In the genomic region with DNA sequence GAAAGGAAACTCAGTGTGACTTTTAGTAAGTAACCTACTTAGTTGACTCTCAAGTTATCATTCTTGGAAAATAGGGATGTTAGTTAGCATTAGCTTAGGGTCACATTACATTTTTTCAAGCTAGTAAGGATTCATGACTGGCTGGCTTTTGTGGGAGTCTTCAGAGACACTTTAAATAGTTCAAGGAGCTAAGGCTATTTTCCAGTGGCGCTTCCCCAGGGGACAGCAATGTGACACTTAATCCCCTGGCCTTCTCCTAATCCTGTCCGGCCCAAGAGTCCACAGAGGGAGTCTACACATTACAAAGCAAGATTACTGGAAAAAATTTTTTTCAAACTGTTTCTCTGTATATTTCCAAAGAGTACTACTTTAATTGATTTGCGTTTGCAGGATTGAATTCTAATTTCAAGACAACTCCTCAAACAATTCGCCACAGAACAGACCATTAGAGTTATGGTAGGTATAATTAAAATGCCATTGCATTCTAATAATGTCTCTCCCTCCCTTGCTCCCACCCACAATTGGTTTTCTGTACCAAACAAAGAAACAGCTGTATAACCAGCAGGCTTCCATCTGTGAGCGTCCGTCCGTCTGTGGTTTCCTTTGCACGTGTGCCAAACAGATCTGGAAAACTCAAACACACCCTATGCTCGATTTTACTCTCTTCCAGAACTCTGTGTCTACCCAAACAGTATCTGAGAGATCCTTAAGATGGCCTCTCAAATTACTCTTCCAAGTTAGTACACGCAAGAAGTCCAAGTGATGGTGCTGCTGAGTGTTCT, we compare ENCODE assay signal across 13 mouse cellular contexts.
A peak's percentile ranks its signal among the peaks of the same experiment; 100 is the strongest.
DNase-seq lines count a peak whose midpoint lies in the region; ATAC-seq and TF ChIP-seq lines count a peak whose summit lies in the region.
"Had no signal": no experiment of that assay in that cellular context is flagged by ENCODE, and none has a peak within 500 bp of the region (broad histone marks: within the 10 kb centered on the region; RNA-seq: fewer than 3 reads in every experiment).

No protein-coding gene starts in this region.

- H3K4me3 ChIP-seq in kidney, adult 2 months (ENCODE audit: insufficient read depth, low read depth, low read length), result no peak overlapping the region
- H3K4me3 ChIP-seq in kidney, embryonic 15.5 days (replicated peaks), result no peak overlapping the region
- H3K4me3 ChIP-seq in embryonic facial prominence, embryonic 15.5 days (replicated peaks), result no peak overlapping the region
- H3K4me3 ChIP-seq in limb, embryonic 15.5 days, result no peak overlapping the region
- H3K4me3 ChIP-seq in intestine, embryonic 15.5 days (replicated peaks), result no peak overlapping the region
- H3K4me3 ChIP-seq: erythroblast, embryonic 14.5 days; hindbrain, embryonic 15.5 days; layer of hippocampus, adult 2 months had no signal

- 68% methylated on average over 10 of the region's 10 CpGs for WGBS in kidney, adult 2 months
- 54% methylated on average over 10 of the region's 10 CpGs for WGBS in kidney, embryonic 15.5 days
- 39% methylated on average over 10 of the region's 10 CpGs for WGBS in embryonic facial prominence, embryonic 15.5 days
- 44% methylated on average over 10 of the region's 10 CpGs for WGBS in limb, embryonic 15.5 days
- 68% methylated on average over 10 of the region's 10 CpGs for WGBS in intestine, embryonic 15.5 days

- H3K27ac ChIP-seq in kidney, adult 2 months (ENCODE audit: insufficient read depth, low read depth, low read length), result no peak overlapping the region
- H3K27ac ChIP-seq in kidney, embryonic 15.5 days, result no peak overlapping the region
- H3K27ac ChIP-seq in embryonic facial prominence, embryonic 15.5 days (replicated peaks), result peak overlapping the region; percentile 53; the same call in 1 of the 2 replicates
- peak overlapping the region; percentile 6; the same call in 1 of the 2 replicates for H3K27ac ChIP-seq in limb, embryonic 15.5 days
- H3K27ac ChIP-seq in intestine, embryonic 15.5 days, result no peak overlapping the region
- H3K27ac ChIP-seq: hindbrain, embryonic 15.5 days; layer of hippocampus, adult 2 months; macrophage had no signal

- no peak overlapping the region for H3K4me2 ChIP-seq in kidney, embryonic 15.5 days
- no peak overlapping the region for H3K4me2 ChIP-seq in embryonic facial prominence, embryonic 15.5 days (replicated peaks)
- H3K4me2 ChIP-seq in limb, embryonic 15.5 days, result no peak overlapping the region
- no peak overlapping the region for H3K4me2 ChIP-seq in intestine, embryonic 15.5 days (replicated peaks)
- H3K4me2 ChIP-seq: hindbrain, embryonic 15.5 days had no signal

- H3K27me3 ChIP-seq in kidney, adult 2 months (replicated peaks; ENCODE audit: control insufficient read depth, insufficient read depth, low read length), result no peaks in the 10 kb centered on the region
- no peaks in the 10 kb centered on the region for H3K27me3 ChIP-seq in kidney, embryonic 15.5 days
- H3K27me3 ChIP-seq in embryonic facial prominence, embryonic 15.5 days, result no peaks in the 10 kb centered on the region
- H3K27me3 ChIP-seq in limb, embryonic 15.5 days, result no peaks in the 10 kb centered on the region
- no peaks in the 10 kb centered on the region for H3K27me3 ChIP-seq in intestine, embryonic 15.5 days (replicated peaks)
- H3K27me3 ChIP-seq: hindbrain, embryonic 15.5 days had no signal

- TF ChIP-seq POLR2A in kidney, adult 2 months (IDR thresholded peaks at IDR 0.05; ENCODE audit: low read depth, low read length), result no peak

- H3K9me3 ChIP-seq in kidney, embryonic 15.5 days (replicated peaks), result no peaks in the 10 kb centered on the region
- no peaks in the 10 kb centered on the region for H3K9me3 ChIP-seq in embryonic facial prominence, embryonic 15.5 days (replicated peaks)
- no peaks in the 10 kb centered on the region for H3K9me3 ChIP-seq in limb, embryonic 15.5 days
- H3K9me3 ChIP-seq in intestine, embryonic 15.5 days, result no peaks in the 10 kb centered on the region
- H3K9me3 ChIP-seq: hindbrain, embryonic 15.5 days had no signal

- no peak for ATAC-seq in kidney, embryonic 15.5 days (replicated peaks; ENCODE audit: low FRiP score)
- ATAC-seq in embryonic facial prominence, embryonic 15.5 days (ENCODE audit: insufficient number of reproducible peaks, low FRiP score, low TSS enrichment, low read depth), result no peak
- no peak for ATAC-seq in limb, embryonic 15.5 days (ENCODE audit: insufficient number of reproducible peaks, low FRiP score, low TSS enrichment, low read depth)
- no peak for ATAC-seq in intestine, embryonic 15.5 days

- TF ChIP-seq CTCF in kidney, adult 2 months (conservative IDR thresholded peaks at IDR 0.05; ENCODE audit: insufficient read depth, insufficient read length, low read depth, low read length), result no peak

- no peaks in the 10 kb centered on the region for H3K4me1 ChIP-seq in kidney, adult 2 months (ENCODE audit: control insufficient read depth, insufficient read depth, low read length)
- 0 out of 2 replicates have a peak, but pooled peaks cover 2% of the 10 kb centered on the region for H3K4me1 ChIP-seq in kidney, embryonic 15.5 days
- 0 out of 2 replicates have a peak, but pooled peaks cover 4% of the 10 kb centered on the region for H3K4me1 ChIP-seq in embryonic facial prominence, embryonic 15.5 days
- no peaks in the 10 kb centered on the region for H3K4me1 ChIP-seq in limb, embryonic 15.5 days
- no peaks in the 10 kb centered on the region for H3K4me1 ChIP-seq in intestine, embryonic 15.5 days (replicated peaks)
- H3K4me1 ChIP-seq: hindbrain, embryonic 15.5 days had no signal

- DNase-seq in kidney, adult 2 months, result peak; percentile 20
- peak; percentile 73 for DNase-seq in 416B (ENCODE audit: low read depth)
- DNase-seq in cerebellum, adult 18-20 months, result no peak
- DNase-seq: cerebellum, postnatal 25 days; right cerebral cortex, postnatal 4 days had no signal

- H3K9ac ChIP-seq in kidney, embryonic 15.5 days, result no peak overlapping the region
- no peak overlapping the region for H3K9ac ChIP-seq in embryonic facial prominence, embryonic 15.5 days
- H3K9ac ChIP-seq in limb, embryonic 15.5 days, result no peak overlapping the region
- H3K9ac ChIP-seq in intestine, embryonic 15.5 days, result no peak overlapping the region
- H3K9ac ChIP-seq: hindbrain, embryonic 15.5 days had no signal

- H3K36me3 ChIP-seq in kidney, adult 2 months (ENCODE audit: control insufficient read depth, insufficient read depth, low read length), result no peaks in the 10 kb centered on the region
- no peaks in the 10 kb centered on the region for H3K36me3 ChIP-seq in kidney, embryonic 15.5 days
- no peaks in the 10 kb centered on the region for H3K36me3 ChIP-seq in embryonic facial prominence, embryonic 15.5 days
- no peaks in the 10 kb centered on the region for H3K36me3 ChIP-seq in limb, embryonic 15.5 days
- no peaks in the 10 kb centered on the region for H3K36me3 ChIP-seq in intestine, embryonic 15.5 days
- H3K36me3 ChIP-seq: hindbrain, embryonic 15.5 days had no signal

Comparison
In these comparisons a context has a peak if more than half of its experiments do, and no peak if none do; other contexts are left out.
1. DNase-seq: peak in kidney, adult 2 months (single experiment) and 416B (single experiment); none in cerebellum, adult 18-20 months (0 of 2).
2. H3K27ac ChIP-seq: peak in embryonic facial prominence, embryonic 15.5 days (single experiment) and limb, embryonic 15.5 days (single experiment); none in kidney, adult 2 months (single experiment), kidney, embryonic 15.5 days (single experiment) and intestine, embryonic 15.5 days (single experiment).